Mouse (Mus musculus) granulocyte monocyte progenitor cell, adult 5-6 weeks (primary cell): ENCODE measurements around the gene Zfp62. TPM values are rescaled to one million over a fixed set of nuclear protein-coding genes. Genes with fewer than 3 reads are reported as not detected.
"Not testable (repeated sequence)": the region's sequence is repeated elsewhere in the genome, so short reads cannot be mapped to it uniquely, and the experiment has no call there.

Experiments used
- ATAC-seq: replicated peaks from 2 replicates; pipeline ENCODE4 v1.8.0; 2016; ENCODE audit warnings: mild to moderate bottlenecking, moderate TSS enrichment, inconsistent platforms; ENCODE audit not compliant: poor library complexity, severe bottlenecking
- total RNA-seq, 2 experiments: library from RNA; stranded (forward) in 1 of 2; stranded (reverse) in 1 of 2; fragments of 200-712, 200-1000 nt in 1 of 2; fragments of >200 nt in 1 of 2; fragmentation: Nextera tagmentation in 1 of 2; gene quantifications; 2 replicates each; pipeline ENCODE4 v1.2.3; 2014 to 2017

Gene Zfp62
- total RNA-seq (2014; fragmentation: Nextera tagmentation) (46.4 and 46.5 TPM in 2 replicates), total RNA-seq (2017) (62.2 and 88.5 TPM in 2 replicates)

DNA sequence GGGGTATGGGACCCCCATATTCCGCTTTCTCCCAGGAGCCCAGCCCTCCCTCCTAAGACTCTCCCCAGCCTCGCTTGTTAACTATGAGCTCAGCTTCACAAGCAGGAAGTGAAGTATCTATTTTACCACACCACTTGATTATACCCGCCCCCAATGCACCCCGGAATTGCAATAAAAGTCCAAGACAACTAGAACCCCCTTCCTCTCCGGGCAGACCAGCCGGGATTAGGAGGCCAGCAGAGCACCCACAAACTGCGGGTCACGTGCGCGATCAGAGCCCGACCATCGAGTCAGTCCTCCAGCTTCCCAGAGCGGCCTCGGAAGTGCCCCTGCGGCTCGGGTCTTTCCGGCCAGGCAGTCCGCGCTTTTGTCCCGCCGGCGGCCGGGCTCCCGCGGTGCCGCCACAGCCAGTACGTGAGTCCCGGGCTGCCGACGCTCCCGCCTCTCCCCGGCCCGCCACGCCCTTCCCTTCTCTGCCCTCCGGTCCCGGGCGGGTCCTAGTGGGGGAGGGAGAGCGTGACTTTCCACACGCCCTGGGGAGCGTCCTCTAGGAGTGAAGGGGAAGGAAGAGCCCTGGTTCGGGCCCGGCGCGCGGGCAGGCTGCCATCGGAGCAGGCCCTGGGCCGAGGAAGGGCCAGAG, at the start of gene Zfp62:
Zfp62 (plus strand) TSS at position 164 of the 640 bp plus-strand sequence.
- ATAC-seq: peak; percentile 82

DNA sequence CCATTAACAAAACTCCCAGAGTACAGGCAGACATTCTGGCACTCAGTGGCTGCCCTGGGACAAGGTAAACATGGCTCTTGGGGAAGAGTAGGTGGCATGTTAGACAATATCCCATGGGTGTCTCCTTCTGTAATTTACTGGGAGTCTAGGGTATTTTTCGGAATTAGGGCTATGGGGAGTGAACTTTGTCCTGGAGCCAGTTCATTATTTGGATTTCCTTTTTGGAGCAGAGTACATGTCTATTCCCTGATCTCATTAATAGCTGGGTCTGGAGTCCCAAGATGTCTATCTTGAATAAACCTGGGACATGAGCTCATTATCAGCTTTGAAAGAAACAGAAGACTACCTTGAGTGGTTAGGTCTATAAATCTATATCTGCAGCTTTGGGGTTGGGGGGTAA, 49.0 kb upstream of the Zfp62 start, which contains the start of gene Olfr1394:
Olfr1394 (plus strand) TSS at position 301 of the 400 bp plus-strand sequence.
- ATAC-seq: no peak

DNA sequence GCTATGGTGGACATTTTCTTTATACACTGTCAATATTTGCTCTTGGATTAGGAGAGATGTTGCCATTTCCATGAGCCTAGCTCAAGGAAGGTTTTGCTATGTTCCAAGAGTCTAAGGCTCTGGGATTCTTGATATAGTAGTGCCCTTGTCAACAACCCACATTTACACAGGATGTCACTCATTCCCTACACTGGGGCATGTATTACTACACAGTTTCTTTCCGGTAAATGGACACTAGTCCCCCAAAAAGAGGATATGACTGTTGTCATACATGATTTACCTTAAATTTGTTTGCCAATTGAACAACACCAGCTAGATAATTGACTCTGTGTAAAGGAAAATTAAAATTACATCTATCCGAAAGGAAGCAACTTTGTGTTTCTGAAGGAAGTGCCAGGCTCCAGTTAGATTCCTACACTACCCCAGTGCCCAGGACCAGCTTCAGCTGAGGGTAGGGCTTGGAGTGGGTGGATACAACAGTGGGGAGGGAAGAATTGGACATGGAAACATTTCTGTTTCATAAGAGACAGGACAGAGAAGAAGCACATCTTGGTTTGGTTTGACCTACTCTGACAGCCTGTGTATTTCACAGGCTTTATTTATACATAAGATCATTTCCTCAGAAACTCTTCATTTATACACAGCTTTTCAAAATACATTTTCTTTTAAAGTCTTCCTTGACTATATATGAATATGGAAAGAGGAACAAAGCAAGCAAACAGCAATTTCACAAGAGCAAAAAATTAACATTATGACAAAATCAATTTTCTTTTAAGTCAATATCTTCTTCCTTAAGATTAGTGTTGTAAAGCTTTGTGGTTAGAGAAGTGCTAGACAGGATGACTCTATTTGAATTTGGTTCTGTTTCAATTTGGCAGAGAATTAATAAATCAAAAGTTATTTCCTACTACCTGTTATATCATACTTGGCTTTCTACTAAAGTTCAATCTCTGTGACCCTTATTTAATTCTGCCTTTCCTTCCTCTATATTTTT, 46.0 kb upstream of the Zfp62 start:
- ATAC-seq: peak; percentile 77

DNA sequence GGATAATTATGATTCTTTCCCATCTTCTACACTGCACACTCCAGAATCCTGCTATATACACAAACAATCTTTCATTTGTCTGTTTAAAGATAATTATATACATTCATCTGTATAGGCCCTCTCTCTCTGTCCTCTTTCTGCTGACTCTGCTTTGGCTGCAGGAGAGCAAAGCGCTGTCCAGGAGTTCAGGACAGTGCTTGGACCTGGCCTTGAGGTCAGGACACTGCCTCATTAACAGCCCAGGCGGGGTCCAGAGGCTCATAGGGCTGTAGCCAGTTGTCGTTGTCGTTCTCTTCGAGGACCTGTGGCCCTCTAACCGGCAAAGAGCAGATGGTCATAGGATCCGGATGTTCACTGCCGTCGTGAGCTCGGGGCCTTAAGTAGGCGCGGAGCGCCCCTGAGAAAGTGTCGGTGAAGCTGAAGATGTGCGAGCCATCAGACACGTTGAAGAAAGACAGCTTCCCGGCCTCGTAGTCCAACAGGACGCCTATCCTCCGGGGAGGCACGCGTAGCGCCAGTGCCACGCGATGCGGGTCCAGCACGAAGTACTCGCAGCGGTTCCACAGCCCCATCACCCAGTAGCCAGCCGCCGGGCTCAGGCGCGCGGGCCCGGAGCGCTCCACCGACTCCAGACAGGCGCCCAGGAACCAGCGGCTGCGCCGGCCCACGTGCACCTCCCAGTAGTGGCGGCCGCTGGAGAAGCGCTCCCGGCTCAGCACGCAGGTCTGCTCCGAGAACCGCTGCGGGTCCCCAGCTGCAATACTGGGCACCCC, 34.1 kb upstream of the Zfp62 start:
- ATAC-seq: peak; percentile 28

DNA sequence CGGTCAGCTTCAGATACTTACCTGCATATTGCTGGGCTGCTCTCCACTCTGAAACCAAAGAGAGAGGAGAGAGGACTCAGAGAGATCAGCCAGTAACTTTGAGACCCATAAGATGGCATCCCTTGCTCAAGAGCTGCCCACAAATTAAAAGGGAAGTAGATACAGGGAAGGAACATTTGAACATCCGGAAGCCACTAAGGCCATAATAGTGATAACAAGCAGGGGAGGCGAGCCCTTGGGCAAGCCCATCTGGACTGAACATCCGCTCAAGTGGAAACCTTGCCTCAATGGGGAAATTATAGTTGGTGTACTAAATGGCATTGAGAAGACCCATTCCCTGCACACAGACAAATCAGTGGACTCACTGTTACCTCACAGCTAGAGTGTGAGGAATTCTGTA, 32.5 kb upstream of the Zfp62 start:
- ATAC-seq: peak; percentile 83

DNA sequence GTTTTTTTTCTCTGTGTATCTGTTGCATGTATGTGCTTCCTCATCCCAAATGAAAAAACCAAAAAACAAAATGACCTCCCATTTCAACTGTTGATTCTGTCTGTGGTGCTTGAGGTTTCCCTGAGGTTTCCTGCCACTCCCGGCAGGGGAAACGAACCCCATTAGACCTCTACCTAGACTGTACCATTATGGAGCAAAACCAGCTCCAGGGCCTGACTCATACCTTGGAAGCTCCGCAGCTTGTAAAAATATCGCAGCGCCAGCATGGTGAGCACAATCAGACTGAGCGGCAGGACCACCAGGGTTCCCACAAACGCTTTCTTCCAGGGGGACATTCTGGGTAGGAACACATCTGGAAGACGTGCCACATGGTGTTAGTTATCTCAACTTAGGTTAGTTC, 27.7 kb upstream of the Zfp62 start:
- ATAC-seq: peak; percentile 64

DNA sequence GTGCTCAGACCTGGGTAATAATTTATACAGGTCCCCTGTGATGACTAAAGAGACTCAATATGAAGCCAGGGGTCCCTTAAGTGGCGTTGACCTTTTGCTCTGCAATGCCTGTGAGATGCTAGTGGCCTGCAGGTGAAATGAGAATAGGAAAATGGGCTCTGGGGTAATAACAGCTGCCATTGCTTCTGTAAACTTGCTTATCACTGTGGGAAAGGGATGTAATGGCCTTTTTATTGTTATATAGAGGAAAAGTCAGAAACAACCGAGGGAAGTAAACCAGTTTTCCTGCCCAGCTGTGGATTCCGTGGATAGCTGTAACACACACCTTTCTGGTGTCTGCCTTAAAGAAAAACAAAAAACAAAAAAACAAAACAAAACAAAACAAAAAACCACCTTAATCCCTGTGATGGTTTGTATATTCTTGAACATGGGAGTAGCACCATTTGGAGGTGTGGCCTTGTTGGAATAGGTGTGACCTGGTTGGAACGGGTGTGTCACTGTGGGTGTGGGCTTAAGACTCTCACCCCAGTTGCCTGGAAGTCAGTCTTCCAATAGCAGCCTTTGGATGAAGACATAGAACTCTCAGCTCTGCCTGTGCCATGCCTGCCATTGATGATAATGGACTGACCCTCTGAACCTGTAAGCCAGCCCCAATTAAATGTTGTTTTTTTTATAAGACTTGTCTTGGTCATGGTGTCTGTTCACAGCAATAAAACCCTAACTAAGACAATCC, 26.9 kb upstream of the Zfp62 start:
- not testable (repeated sequence) for ATAC-seq

DNA sequence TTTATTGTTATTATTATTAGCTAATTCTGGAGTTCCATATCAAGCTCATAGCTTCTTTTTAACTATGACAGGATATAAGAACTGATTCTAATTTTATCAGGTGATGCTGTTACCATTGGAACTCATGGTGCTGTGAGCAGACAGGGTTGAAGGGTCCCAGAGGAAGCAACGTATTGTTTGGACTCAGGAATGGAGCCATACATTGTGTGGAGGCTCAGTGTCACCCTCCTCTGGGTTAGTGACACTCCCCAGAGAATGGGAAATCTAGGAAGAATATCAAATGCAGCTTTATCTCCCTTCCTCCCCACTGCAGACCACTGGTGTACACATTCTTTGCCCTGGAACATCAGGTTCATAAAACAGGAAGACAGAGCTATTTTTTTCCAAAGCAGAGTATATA, 19.9 kb upstream of the Zfp62 start:
- ATAC-seq: no peak

DNA sequence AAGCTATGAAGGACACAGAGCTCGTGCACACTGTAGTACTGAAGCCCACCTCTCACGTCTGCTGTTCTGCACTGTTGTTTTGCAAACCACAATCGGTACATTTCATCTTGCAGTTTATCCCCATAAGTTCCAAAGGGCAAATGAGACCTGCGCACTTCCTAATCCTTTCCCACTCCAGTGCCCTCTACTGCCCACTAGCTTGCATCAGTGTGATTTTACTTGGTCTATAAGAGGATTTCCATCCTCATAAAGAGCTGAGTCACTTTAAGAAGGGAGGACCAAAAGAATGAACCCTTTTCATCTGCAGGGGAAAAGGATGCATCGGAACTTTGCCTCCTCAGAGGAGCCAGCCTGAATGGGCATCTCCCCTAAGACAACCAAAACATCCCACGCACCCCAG, 16.6 kb upstream of the Zfp62 start:
- ATAC-seq: peak; percentile 36

DNA sequence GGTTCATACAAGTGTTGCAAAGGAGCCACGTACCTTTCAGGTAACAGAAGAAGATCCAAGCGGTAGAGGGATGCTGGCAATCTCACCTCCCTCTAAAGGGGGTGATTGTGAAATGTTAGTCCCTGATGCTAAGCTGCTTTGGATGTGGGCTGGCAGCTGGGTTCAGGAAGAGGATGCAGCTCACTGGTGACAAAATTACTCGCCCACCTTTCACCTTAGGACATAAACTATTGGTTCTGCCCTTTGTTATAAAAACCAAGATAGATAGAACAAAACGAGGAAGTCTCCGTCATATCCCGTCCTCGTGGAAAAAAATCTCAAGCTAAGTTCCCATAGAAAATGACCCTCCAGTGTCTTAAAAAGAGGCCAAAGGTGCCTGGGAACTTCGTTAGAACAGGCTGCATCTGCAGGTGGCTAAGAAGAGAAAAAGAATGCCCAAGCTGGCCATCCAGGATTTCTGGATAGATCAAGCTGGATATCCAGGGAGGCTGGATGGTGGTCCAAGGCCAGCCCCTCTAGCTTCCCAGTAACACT, 16.1 kb upstream of the Zfp62 start, which contains the start of gene Btnl9:
Btnl9 (minus strand) TSS at position 205 of the 534 bp plus-strand sequence.
- peak; percentile 25; the same call in 1 of the 2 replicates for ATAC-seq

DNA sequence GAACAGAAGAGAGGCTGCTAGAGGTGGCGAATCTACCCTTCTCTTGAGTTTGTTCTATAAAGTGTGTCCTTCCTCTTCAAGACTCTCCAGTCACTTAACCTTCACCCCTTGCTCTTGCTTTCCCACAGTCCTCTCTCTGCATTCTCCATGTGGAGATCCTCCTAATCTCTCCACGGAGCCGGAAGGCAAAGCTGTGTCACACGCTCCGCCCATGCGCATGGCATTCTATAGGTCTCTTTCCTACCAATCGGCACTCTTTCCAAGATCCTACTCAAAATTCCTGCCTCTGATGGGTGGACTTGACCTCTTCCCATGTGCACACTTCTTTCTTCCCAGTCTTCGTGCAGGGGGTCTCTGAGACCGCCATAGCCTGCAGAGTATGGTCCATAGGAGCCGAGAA, 15.4 kb upstream of the Zfp62 start:
- ATAC-seq: no peak

DNA sequence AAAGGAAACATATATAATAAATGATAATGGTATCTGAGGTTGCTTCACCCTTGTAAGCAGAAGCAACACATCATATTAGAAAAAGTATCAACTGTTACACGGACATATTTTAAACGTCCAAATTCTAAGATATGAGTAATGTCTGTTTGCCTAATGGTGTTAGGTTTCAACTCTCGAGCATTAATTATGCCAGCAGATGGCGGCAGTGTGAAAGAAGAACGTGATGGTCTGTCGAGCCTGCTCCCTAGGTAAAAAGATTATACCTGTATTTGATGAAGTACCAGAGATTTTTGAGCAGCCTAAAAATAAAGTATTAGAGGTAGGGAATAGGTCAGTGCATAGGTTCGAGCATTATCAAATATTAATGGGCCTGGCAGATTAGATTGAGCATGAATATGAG, 13.4 kb upstream of the Zfp62 start:
- ATAC-seq: peak; percentile 56; the same call in 1 of the 2 replicates

DNA sequence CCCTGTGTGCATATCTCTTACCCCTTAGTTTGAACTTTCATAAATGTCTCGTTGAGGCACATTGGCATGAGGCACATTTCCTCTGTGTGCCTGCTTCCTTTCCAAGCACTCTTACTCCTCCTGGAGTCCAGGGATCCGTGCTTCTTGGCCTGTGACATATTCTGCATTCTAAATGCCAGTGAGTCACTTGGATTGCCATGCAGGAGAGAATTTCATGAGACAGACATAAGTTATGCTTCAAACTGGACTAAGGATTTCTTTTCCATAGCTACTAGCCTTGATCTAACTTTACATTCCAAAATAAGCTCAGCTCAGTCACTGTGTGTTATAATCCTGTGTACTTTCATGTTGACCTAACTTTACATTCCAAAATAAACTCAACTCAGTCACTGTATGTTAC, 12.0 kb upstream of the Zfp62 start:
- ATAC-seq: no peak

DNA sequence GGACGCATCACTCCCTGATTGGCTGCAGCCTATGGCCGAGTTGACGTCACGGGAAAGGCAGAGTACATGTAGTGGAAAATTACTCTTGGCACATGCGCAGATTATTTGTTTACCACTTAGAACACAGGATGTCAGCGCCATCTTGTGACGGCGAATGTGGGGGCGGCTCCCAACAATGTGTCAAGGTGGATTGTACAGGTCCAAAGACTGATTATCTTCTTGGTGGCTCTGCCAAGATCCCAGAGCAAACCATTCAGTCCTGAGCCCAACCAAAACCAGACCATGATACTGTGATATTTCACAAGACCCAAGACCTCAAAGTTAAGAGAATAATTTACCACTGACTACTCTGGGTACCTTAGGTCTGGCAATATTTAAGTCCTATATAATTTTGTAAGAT, 8.3 kb upstream of the Zfp62 start:
- not testable (repeated sequence) for ATAC-seq

DNA sequence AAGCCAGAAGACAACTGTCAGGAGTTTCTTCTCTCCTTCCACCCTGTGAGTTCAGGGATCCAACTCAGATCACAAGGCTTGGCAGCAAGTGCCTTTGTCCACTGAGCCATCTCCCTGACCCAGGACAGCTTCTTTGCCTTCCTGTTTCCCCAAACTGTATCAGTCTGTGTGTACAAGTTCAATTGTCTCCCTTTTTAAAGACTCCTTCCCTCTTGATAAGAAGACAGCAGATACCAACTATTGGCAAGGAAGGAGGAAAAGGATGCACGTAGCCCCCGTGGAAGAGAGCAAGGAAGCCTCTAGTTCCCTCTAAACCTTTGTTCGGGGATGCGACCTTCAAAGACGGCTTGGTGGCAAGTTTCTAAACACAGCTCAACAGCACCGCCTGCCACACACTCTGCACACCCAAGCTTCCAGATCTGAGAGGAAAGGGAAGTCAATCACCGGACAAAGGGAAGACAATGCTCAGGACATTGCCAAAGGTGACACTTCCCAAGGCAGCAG, 7.2 kb upstream of the Zfp62 start:
- peak; percentile 63 for ATAC-seq

DNA sequence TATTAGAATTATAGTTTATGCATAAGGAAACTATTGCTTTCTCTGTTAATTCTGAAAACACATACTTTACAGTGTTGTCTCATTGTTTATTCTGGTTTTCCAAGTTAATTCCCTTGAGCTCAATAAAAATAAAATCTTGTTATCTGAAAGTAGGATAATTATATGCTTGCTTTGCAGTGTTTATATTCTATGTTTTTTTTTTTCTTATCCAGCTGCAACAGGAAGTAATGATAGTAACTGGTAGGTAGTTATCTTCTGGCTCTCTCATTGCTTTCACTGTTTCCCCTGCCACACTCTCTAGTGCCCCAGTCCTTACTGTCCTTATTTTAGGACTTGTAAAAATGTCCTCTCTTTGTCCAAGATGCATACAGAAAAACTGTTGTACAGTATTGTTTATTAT, 2.4 kb upstream of the Zfp62 start:
- ATAC-seq: no peak

DNA sequence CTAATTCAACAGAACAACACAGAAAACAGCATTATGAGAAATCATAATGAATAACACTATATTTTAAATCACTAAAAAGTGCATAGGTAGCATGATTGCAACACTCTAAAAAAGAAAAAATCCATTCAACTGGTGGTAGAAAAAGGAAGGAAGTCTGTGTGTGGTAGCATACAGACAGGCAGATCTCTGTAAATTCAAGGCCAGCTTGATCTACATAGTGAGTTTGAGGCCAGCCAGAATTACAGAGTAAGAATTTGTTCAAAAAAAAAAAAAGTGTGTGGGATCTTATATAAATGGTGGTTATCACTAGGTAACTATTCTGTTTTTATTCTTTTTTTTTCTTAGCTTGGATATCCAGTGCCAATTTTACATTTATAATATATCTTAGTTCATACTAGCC, 1.9 kb upstream of the Zfp62 start:
- peak; percentile 24 for ATAC-seq

DNA sequence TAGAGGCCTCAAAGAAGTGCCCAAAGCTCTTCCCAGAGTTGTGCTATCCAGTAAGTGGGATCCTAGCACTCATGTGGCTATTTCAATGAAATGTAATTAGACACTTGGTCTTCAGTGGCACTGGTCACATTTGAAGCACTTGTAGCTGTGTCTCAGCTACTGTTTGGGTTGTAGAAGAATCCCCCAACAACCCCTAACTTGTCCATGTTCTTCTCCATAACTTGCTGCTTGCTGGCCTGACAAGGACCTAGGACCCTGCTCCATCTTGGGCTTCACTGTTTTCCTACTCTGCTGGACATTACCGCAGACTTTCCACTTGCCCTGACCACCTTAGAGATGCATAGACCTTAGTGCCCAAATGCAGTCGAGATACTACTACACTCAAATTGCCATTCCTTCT, 1.0 kb upstream of the Zfp62 start:
- ATAC-seq: no peak

DNA sequence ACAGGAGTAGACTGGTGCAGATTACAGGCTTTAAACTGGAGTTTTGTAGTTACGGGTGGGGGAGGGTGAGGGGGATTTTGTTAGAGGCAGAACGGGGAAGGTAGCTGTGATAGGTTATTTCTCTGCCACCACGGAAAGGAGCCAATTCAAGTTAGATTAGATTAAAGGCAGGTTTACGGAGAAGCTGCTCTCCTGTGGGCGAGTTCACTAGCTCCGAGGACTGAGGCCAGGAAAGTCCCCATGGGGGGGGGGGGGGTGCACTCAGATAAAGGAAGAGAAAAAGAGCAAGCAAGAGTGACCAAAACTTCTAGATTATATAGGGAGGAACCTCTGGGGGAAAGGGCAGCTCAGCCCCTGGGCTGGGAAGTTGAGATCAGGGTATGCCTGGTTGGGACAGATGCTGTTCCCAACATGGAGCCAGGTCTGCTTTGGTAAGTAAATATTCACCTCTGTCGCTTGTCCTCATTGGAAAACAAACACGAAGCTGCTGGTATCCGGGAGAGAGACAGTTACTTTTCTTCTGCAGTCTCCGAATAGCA, 500 bp upstream of the Zfp62 start:
- 0 out of 2 replicates have a peak, but pooled peaks have one; percentile 2 for ATAC-seq
